Mouse (Mus musculus) CH12.LX (cell line): ENCODE data around the gene Eml6. TPM values are rescaled to one million over a fixed set of nuclear protein-coding genes. Genes with fewer than 3 reads are reported as not detected.

Experiments used
- DNase-seq: peaks from one replicate; pipeline ENCODE4 v3.0.0-alpha.2; 2013; ENCODE audit errors: extremely low read depth
- H3K27ac ChIP-seq: 2 replicates; pipeline ENCODE4 v1.5.1; 2012; ENCODE audit warnings: low read depth, mild to moderate bottlenecking, control low read depth, moderate library complexity; ENCODE audit not compliant: insufficient read depth
- H3K27me3 ChIP-seq: replicated peaks from 2 replicates; pipeline ENCODE3; 2012; ENCODE audit warnings: inconsistent platforms
- H3K36me3 ChIP-seq, 2 experiments: replicated peaks in 1 of 2; 2 replicates each; pipeline versions ENCODE3 to v1.6.1; 2012; ENCODE audit warnings: inconsistent platforms in 1 of 2, low read length in 1 of 2, mild to moderate bottlenecking in 1 of 2, mixed read lengths in 1 of 2, moderate library complexity in 1 of 2; ENCODE audit not compliant: control insufficient read depth in 1 of 2, insufficient read depth in 1 of 2
- H3K4me1 ChIP-seq, 2 experiments: 2 replicates each; pipeline ENCODE4 v1.6.1; 2012; ENCODE audit warnings: inconsistent platforms in 1 of 2, moderate library complexity in 1 of 2; ENCODE audit not compliant: insufficient read depth in 2 of 2, control insufficient read depth in 1 of 2
- H3K4me2 ChIP-seq: 2 replicates; pipeline ENCODE4 v1.6.1; 2012; ENCODE audit warnings: low read depth, mild to moderate bottlenecking, control low read depth; ENCODE audit not compliant: poor library complexity, insufficient read depth, severe bottlenecking
- H3K4me3 ChIP-seq, 3 experiments: fragments of 150-350 bp in 1 of 3; sonication (generic) in 1 of 3; replicated peaks in 1 of 3; 2 replicates each; pipeline versions ENCODE3 to v1.5.1; 2011 to 2012; ENCODE audit warnings: low read depth in 2 of 3, low read length in 2 of 3, mild to moderate bottlenecking in 2 of 3, moderate library complexity in 2 of 3, control low read depth in 1 of 3, improper control_type of control experiment in 1 of 3, inconsistent platforms in 1 of 3, mixed read lengths in 1 of 3; ENCODE audit not compliant: poor library complexity in 1 of 3
- H3K79me2 ChIP-seq: replicated peaks from 2 replicates; pipeline ENCODE4 v1.6.1; 2012; ENCODE audit warnings: mild to moderate bottlenecking, moderate library complexity; ENCODE audit not compliant: control insufficient read depth, poor library complexity, insufficient read depth, severe bottlenecking; ENCODE audit errors: extremely low read depth
- H3K9ac ChIP-seq: 2 replicates; pipeline ENCODE4 v1.6.1; 2012; ENCODE audit warnings: low read depth, mild to moderate bottlenecking, control low read depth, moderate library complexity; ENCODE audit not compliant: insufficient read depth
- H3K9me3 ChIP-seq: replicated peaks from 2 replicates; pipeline ENCODE3; 2012; ENCODE audit warnings: low read length, inconsistent platforms, mixed read lengths
- BHLHE40 ChIP-seq: IDR thresholded peaks from 2 replicates; pipeline ENCODE4 v1.6.1; 2011; ENCODE audit warnings: mild to moderate bottlenecking, low read depth, low read length, improper control_type of control experiment
- E2F4 ChIP-seq: IDR thresholded peaks from 2 replicates; pipeline ENCODE4 v1.6.1; 2011; ENCODE audit warnings: low read depth, low read length, improper control_type of control experiment; ENCODE audit not compliant: insufficient replicate concordance
- HCFC1 ChIP-seq: IDR thresholded peaks from 2 replicates; pipeline ENCODE4 v1.6.1; 2012; ENCODE audit warnings: low read depth, mild to moderate bottlenecking, inconsistent platforms, low read length, improper control_type of control experiment
- IRF4 ChIP-seq: IDR thresholded peaks from 2 replicates; pipeline ENCODE4 v1.6.1; 2014; ENCODE audit warnings: low read depth, mild to moderate bottlenecking, inconsistent platforms, low read length, improper control_type of control experiment
- MAX ChIP-seq: IDR thresholded peaks from 2 replicates; pipeline ENCODE4 v1.6.1; 2011; ENCODE audit warnings: low read length, improper control_type of control experiment
- MXI1 ChIP-seq: IDR thresholded peaks from 2 replicates; pipeline ENCODE4 v1.6.1; 2011; ENCODE audit warnings: mild to moderate bottlenecking, low read depth, low read length, improper control_type of control experiment
- RAD21 ChIP-seq: IDR thresholded peaks from 2 replicates; pipeline ENCODE4 v1.6.1; 2011; ENCODE audit warnings: low read depth, mild to moderate bottlenecking, low read length, improper control_type of control experiment, moderate library complexity
- SMC3 ChIP-seq: IDR thresholded peaks from 2 replicates; pipeline ENCODE4 v1.6.1; 2011; ENCODE audit warnings: low read depth, low read length, improper control_type of control experiment
- UBTF ChIP-seq: IDR thresholded peaks from 2 replicates; pipeline ENCODE4 v1.6.1; 2012; ENCODE audit warnings: low read depth, mild to moderate bottlenecking, inconsistent platforms, low read length, improper control_type of control experiment, moderate library complexity
- USF1 ChIP-seq: IDR thresholded peaks from 2 replicates; pipeline ENCODE4 v1.6.1; 2014; ENCODE audit warnings: low read depth, mild to moderate bottlenecking, inconsistent platforms, low read length, improper control_type of control experiment
- USF2 ChIP-seq: conservative IDR thresholded peaks from 2 replicates; pipeline ENCODE4 v1.6.1; 2011; ENCODE audit warnings: low read depth, low read length, improper control_type of control experiment
- dilution Hi-C: fragments of 300-500 bp; cut with MboI; formaldehyde crosslinking; loops from 2 replicates; pipeline ENCODE4 v1.14.3; 2020; ENCODE audit warnings: low sequenced_read_pairs; ENCODE audit not compliant: extremely low pct_unique_long_range_greater_than_20kb, extremely low pct_ligation_motif_present
- in situ Hi-C: fragments of 300-500 bp; cut with MboI; formaldehyde crosslinking; loops from 3 replicates; pipeline ENCODE4 v1.14.3; 2019; ENCODE audit warnings: low sequenced_read_pairs, low pct_ligation_motif_present, low pct_unique_long_range_greater_than_20kb, mixed read lengths
- polyA plus RNA-seq: library from polyadenylated mRNA; unstranded; fragments of >175 nt; gene quantifications from 2 replicates; pipeline ENCODE4 v1.2.1, GENCODE M21; 2012; ENCODE audit warnings: low read depth; ENCODE audit not compliant: insufficient read length
- total RNA-seq, 2 experiments: library from RNA; depleted of rRNA; stranded (reverse); fragments of 300-350 nt in 1 of 2; fragments of >200 nt in 1 of 2; gene quantifications; 2 replicates each; pipeline ENCODE4 v1.2.3; 2012 to 2014

Eml6 gene
- total and polyA plus RNA-seq, 3 experiments: 3.1 to 3.7 (median 3.2) TPM

GRCm38 (mm10) chr11:29745513-29745912 is 280.3 kb downstream of the Eml6 start:
- no peak for DNase-seq
- no peak overlapping the region for H3K4me3 ChIP-seq
- H3K4me2 ChIP-seq: no peak overlapping the region
- H3K79me2 ChIP-seq: no peaks in the 10 kb centered on the region
- TF ChIP-seq HCFC1 (no peak), MAX (no peak), IRF4 (no peak), UBTF (no peak), USF1 (no peak), RAD21 (no peak), BHLHE40 (no peak)
- no peak overlapping the region for H3K9ac ChIP-seq
- no peaks in the 10 kb centered on the region for H3K27me3 ChIP-seq
- no peaks in the 10 kb centered on the region for H3K9me3 ChIP-seq
- peaks cover 26 to 91% of the 10 kb centered on the region in 2 experiments for H3K36me3 ChIP-seq
- in situ Hi-C loops (no loop called here), dilution Hi-C loops (no loop called here)
- H3K27ac ChIP-seq: no peak overlapping the region
- H3K4me1 ChIP-seq: no peaks in the 10 kb centered on the region; a peak in 1 of 4 replicates

GRCm38 (mm10) chr11:29744760-29745430 is 280.9 kb downstream of the Eml6 start:
- Histone ChIP-seq H3K4me1 (no peaks in the 10 kb centered on the region; a peak in 1 of 4 replicates), H3K36me3 (peaks cover 26 to 92% of the 10 kb centered on the region in 2 experiments), H3K9ac (no peak overlapping the region), H3K27me3 (no peaks in the 10 kb centered on the region), H3K4me3 (no peak overlapping the region), H3K9me3 (no peaks in the 10 kb centered on the region), H3K4me2 (no peak overlapping the region), H3K27ac (no peak overlapping the region), H3K79me2 (no peaks in the 10 kb centered on the region)
- dilution Hi-C loops: no loop called here
- in situ Hi-C loops: no loop called here
- DNase-seq: no peak
- no peak for TF ChIP-seq USF1
- no peak for TF ChIP-seq SMC3
- no peak for TF ChIP-seq USF2
- TF ChIP-seq MXI1: no peak
- no peak for TF ChIP-seq HCFC1

- Histone ChIP-seq H3K9ac (no peak overlapping the region), H3K9me3 (no peaks in the 10 kb centered on the region), H3K4me1 (peaks cover 0 to 5% of the 10 kb centered on the region in 2 experiments; a peak in 1 of 4 replicates), H3K27me3 (no peaks in the 10 kb centered on the region), H3K27ac (no peak overlapping the region), H3K4me2 (no peak overlapping the region), H3K79me2 (peaks cover 5% of the 10 kb centered on the region; the same call in 1 of the 2 replicates), H3K4me3 (no peak overlapping the region), H3K36me3 (peaks cover 21 to 86% of the 10 kb centered on the region in 2 experiments)
- TF ChIP-seq E2F4: no peak
- no peak for DNase-seq
- dilution Hi-C loops: no loop called here
- in situ Hi-C loops: no loop called here
These were observed 286.1 kb downstream of the Eml6 start for GRCm38 (mm10) chr11:29739752-29740151.
